Mouse (Mus musculus) megakaryocyte, embryonic 14.5 days (primary cell): ENCODE measurements around the gene Dpf2. TPM values are rescaled to one million over a fixed set of nuclear protein-coding genes. Genes with fewer than 3 reads are reported as not detected.

Experiments used
- H3K27me3 ChIP-seq: replicated peaks from 2 replicates; pipeline ENCODE3; 2012; ENCODE audit warnings: inconsistent platforms
- H3K36me3 ChIP-seq: replicated peaks from 2 replicates; pipeline ENCODE3; 2012; ENCODE audit warnings: low read length, inconsistent platforms, mixed read lengths
- H3K4me1 ChIP-seq: 2 replicates; pipeline ENCODE4 v1.6.1; 2012; ENCODE audit warnings: inconsistent platforms
- H3K4me3 ChIP-seq: replicated peaks from 2 replicates; pipeline ENCODE3; 2012; ENCODE audit warnings: moderate library complexity, mild to moderate bottlenecking, inconsistent platforms
- H3K9me3 ChIP-seq: 2 replicates; pipeline ENCODE4 v1.6.1; 2012; ENCODE audit warnings: inconsistent platforms
- FLI1 ChIP-seq: IDR thresholded peaks from 2 replicates; pipeline ENCODE4 v1.6.1; 2012; ENCODE audit warnings: low read length, inconsistent platforms, mixed read lengths
- GATA1 ChIP-seq: IDR thresholded peaks from 3 replicates; pipeline ENCODE4 v1.6.1; 2012; ENCODE audit warnings: mixed read lengths, low read length, inconsistent platforms, borderline replicate concordance
- polyA plus RNA-seq: library from polyadenylated mRNA; stranded (reverse); fragments of >175 nt; gene quantifications from 2 replicates; pipeline ENCODE4 v1.2.3, GENCODE M21; 2012; ENCODE audit warnings: low replicate concordance; ENCODE audit not compliant: insufficient read depth

Gene Dpf2
- polyA plus RNA-seq, result 23.0 and 44.7 TPM in 2 replicates

DNA sequence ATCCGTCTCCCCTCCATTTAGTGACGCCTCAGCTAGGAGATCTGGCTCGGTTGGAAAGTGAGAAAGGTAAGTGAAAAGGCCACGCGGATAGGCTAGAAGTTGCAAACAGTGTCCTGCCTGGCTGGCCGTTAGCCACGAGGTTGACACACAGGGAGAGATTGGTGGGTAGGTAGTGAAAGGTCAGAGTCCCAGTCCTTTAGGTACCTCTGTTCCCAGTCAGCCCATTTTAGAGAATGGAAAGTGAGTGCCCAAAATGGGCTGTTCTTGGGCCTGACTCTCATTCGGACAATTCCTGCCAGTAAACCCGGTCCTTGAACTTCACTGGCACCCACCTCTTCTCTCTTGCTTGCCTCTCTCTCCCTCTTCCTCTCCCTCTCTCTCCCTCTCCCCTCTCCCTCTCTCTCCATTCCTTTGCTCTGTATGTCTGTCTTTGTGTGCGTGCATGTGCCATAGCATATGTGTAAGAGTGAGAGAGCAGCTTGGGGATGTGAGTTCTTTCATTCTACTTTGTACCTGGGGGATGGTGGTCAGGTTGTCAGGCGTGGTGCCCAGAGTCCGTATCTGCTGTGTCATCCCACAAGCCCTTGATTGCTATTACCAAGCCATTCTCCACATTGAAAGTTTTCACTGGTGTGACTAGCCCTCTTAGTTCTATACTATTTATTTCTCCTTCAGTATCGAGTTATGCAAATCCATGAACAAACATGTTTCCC is at the start of gene Dpf2:
Gene Dpf2, minus strand, starts transcription at position 4 of the 713 bp plus-strand sequence.
- H3K27me3 ChIP-seq, result no peaks in the 10 kb centered on the region
- no peaks in the 10 kb centered on the region for H3K9me3 ChIP-seq
- H3K4me1 ChIP-seq, result peaks cover 76% of the 10 kb centered on the region
- peaks cover 49% of the 10 kb centered on the region for H3K36me3 ChIP-seq
- H3K4me3 ChIP-seq, result peak within 1 kb of the TSS; percentile 98
- TF ChIP-seq FLI1 (no peak), GATA1 (no peak)

- Histone ChIP-seq H3K36me3 (peaks cover 86% of the 10 kb centered on the region), H3K9me3 (no peaks in the 10 kb centered on the region), H3K27me3 (no peaks in the 10 kb centered on the region), H3K4me3 (no peak overlapping the region), H3K4me1 (peaks cover 35% of the 10 kb centered on the region)
- TF ChIP-seq GATA1, result no peak
- TF ChIP-seq FLI1, result no peak
Measured at GRCm38 (mm10) chr19:5957371-5957770, 44.6 kb upstream of the Dpf2 start.

DNA sequence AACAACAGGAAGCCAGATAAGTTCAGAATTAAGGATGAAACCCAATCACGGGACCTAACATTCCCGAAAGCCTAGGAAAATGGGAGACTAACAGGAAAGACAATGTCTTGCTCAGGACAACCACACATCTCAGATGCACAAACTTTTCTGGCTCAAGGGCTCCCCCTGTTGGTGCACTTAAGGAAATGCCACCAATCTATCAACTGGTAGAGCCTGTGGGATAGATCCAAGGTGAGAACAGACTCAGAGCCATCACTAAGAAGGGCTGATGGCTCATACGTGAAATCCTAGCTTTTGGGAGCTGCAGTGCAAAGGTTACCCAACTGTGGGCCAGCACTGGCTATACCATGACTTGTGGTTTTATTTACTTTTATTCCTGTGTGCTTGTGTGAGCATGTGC is 43.9 kb upstream of the Dpf2 start:
- Histone ChIP-seq H3K4me3 (no peak overlapping the region), H3K36me3 (peaks cover 92% of the 10 kb centered on the region), H3K4me1 (peaks cover 38% of the 10 kb centered on the region), H3K27me3 (no peaks in the 10 kb centered on the region), H3K9me3 (no peaks in the 10 kb centered on the region)
- no peak for TF ChIP-seq GATA1
- TF ChIP-seq FLI1, result no peak

DNA sequence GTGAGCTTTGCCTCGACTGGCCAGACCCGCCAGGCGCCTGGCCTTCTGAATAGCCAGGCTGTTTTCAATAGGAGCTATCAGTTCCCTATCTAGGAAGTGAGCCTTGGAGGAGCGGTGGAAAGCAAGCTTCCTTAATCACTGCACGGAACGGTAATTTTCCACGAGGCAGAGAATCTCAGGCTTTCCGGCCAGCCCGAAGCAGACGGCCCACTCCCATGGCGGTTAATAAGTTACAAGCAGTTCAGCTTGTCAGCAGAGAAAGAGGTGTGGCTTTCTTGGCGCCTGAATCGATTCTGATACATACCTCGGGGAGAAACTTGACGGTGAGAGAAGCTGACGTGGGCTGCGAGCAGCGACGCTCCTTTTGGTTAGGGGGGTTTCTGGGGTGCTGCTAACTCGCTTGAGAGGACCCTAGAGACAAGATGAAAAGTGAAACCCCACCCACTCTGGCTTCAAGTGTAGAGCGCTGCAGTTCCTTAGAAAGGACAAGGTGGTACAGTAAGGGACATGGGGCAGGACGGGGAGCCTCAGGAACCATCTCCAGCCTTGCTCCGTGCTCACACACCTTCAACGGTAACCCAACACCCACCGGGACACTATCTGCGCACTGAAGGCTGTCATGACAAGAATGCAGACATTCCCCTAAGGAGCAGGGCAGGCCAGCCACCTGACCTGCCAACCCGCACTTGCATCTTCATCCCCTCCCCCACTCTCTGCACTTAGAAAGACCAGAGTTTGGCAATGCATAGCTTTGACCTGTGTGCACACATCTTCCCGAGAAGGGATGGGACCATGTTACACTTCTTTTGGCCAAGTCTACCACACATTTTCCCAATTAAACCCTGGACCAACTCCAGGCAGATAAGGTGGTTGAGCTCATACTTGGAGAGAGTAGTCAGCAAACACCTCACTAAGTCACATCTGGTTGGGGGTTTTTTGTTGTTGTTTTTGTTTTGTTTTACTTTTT is 43.2 kb upstream of the Dpf2 start:
- TF ChIP-seq GATA1, result no peak
- TF ChIP-seq FLI1, result no peak
- H3K36me3 ChIP-seq, result peaks cover 92% of the 10 kb centered on the region
- no peaks in the 10 kb centered on the region for H3K9me3 ChIP-seq
- peaks cover 34% of the 10 kb centered on the region for H3K4me1 ChIP-seq
- H3K27me3 ChIP-seq, result no peaks in the 10 kb centered on the region
- H3K4me3 ChIP-seq, result no peak overlapping the region

DNA sequence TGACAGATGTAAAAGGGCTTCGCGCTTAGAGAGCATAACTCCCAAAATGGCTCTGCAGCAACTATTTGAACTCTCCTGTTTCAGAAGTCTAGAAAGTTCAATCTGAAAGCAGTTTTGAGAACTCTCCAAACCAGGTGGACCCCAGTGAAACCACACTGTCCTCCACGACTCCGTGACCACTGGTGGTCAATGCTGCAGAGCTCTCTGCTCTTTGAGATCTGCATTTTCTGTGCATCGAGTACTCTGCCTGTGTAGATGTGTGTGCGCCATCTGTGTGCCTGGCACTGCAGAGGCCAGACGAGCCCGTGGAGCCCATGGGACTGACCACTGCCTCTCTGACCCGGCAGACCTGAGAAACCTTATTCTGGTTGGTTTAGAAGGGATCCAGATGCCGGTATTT is 42.1 kb upstream of the Dpf2 start:
- Histone ChIP-seq H3K9me3 (no peaks in the 10 kb centered on the region), H3K4me1 (peaks cover 32% of the 10 kb centered on the region), H3K36me3 (peaks cover 95% of the 10 kb centered on the region), H3K27me3 (no peaks in the 10 kb centered on the region), H3K4me3 (no peak overlapping the region)
- TF ChIP-seq GATA1 (no peak), FLI1 (no peak)

GRCm38 (mm10) chr19:5954031-5954710 is 41.4 kb upstream of the Dpf2 start:
- H3K4me1 ChIP-seq, result peaks cover 33% of the 10 kb centered on the region
- TF ChIP-seq FLI1 (no peak), GATA1 (no peak)
- H3K9me3 ChIP-seq, result no peaks in the 10 kb centered on the region
- H3K27me3 ChIP-seq, result no peaks in the 10 kb centered on the region
- no peak overlapping the region for H3K4me3 ChIP-seq
- peaks cover 98% of the 10 kb centered on the region for H3K36me3 ChIP-seq

- Histone ChIP-seq H3K4me3 (no peak overlapping the region), H3K27me3 (no peaks in the 10 kb centered on the region), H3K9me3 (no peaks in the 10 kb centered on the region), H3K36me3 (peaks cover 98% of the 10 kb centered on the region), H3K4me1 (peaks cover 33% of the 10 kb centered on the region)
- no peak for TF ChIP-seq GATA1
- TF ChIP-seq FLI1, result no peak
Measured at GRCm38 (mm10) chr19:5953201-5953770, 40.5 kb upstream of the Dpf2 start.

- peaks cover 98% of the 10 kb centered on the region for H3K36me3 ChIP-seq
Measured at GRCm38 (mm10) chr19:5952071-5952691, 39.4 kb upstream of the Dpf2 start.

GRCm38 (mm10) chr19:5951631-5952030 is 38.8 kb upstream of the Dpf2 start:
- no peaks in the 10 kb centered on the region for H3K27me3 ChIP-seq
- TF ChIP-seq FLI1 (no peak), GATA1 (no peak)
- H3K4me1 ChIP-seq, result peaks cover 33% of the 10 kb centered on the region
- H3K36me3 ChIP-seq, result peaks cover 95% of the 10 kb centered on the region
- no peak overlapping the region for H3K4me3 ChIP-seq
- no peaks in the 10 kb centered on the region for H3K9me3 ChIP-seq

More at GRCm38 (mm10) chr19:5952071-5952691, 39.4 kb upstream of the Dpf2 start:
- Histone ChIP-seq H3K27me3 (no peaks in the 10 kb centered on the region), H3K4me1 (peaks cover 33% of the 10 kb centered on the region), H3K9me3 (no peaks in the 10 kb centered on the region), H3K4me3 (no peak overlapping the region)
- TF ChIP-seq FLI1 (no peak), GATA1 (no peak)
